Mouse (Mus musculus) lung, embryonic 14.5 days (tissue): ENCODE results near the gene Sh3rf3. TPM values are rescaled to one million over a fixed set of nuclear protein-coding genes. Genes with fewer than 3 reads are reported as not detected.

Experiments used
- ATAC-seq: fragments of 200-750 bp; cut with Nextera tagmentation; 2 replicates; pipeline ENCODE4 v1.8.0; 2017; ENCODE audit warnings: mild to moderate bottlenecking, moderate TSS enrichment, moderate library complexity; ENCODE audit not compliant: insufficient read depth
- DNase-seq: peaks from one replicate; pipeline ENCODE4 v3.0.0-alpha.2; 2015
- H3K27ac ChIP-seq: fragments of 300-500 bp; sonication (generic); 2 replicates; pipeline ENCODE4 v1.5.1; 2014; ENCODE audit warnings: low read depth, mild to moderate bottlenecking, moderate library complexity
- H3K27me3 ChIP-seq: fragments of 300-500 bp; sonication (generic); 2 replicates; pipeline ENCODE4 v1.6.1; 2014; ENCODE audit warnings: low read length, control low read depth; ENCODE audit not compliant: insufficient read depth
- H3K36me3 ChIP-seq: fragments of 300-500 bp; sonication (generic); 2 replicates; pipeline ENCODE4 v1.6.1; 2014; ENCODE audit warnings: control low read depth; ENCODE audit not compliant: insufficient read depth
- H3K4me1 ChIP-seq: fragments of 300-500 bp; sonication (generic); 2 replicates; pipeline ENCODE4 v1.6.1; 2014; ENCODE audit warnings: antibody characterized with exemption, control low read depth; ENCODE audit not compliant: insufficient read depth
- H3K4me2 ChIP-seq: fragments of 300-500 bp; sonication (generic); 2 replicates; pipeline ENCODE4 v1.6.1; 2014; ENCODE audit warnings: mild to moderate bottlenecking
- H3K4me3 ChIP-seq: fragments of 300-500 bp; sonication (generic); 2 replicates; pipeline ENCODE4 v1.5.1; 2014; ENCODE audit warnings: low read depth, low read length
- H3K9ac ChIP-seq: fragments of 300-500 bp; sonication (generic); 2 replicates; pipeline ENCODE4 v1.6.1; 2014
- H3K9me3 ChIP-seq: fragments of 300-500 bp; sonication (generic); 2 replicates; pipeline ENCODE4 v1.6.1; 2016; ENCODE audit warnings: low read depth, low read length, control low read depth
- CTCF ChIP-seq: IDR thresholded peaks from 2 replicates; pipeline ENCODE4 v1.5.1; 2016; ENCODE audit warnings: antibody characterized with exemption, low read depth
- WGBS: fragments of 180-500 bp; shearing (Covaris S2); extraction: QIAGEN DNeasy Blood & Tissue Kit; methylation state at CpG from one replicate; pipeline ENCODE4 v1.1.7; 2014; 5-methylcytosine and 5-hydroxymethylcytosine counted together
- polyA plus RNA-seq: library from polyadenylated mRNA; unstranded; fragments of >200 nt; fragmentation: Nextera tagmentation; extraction: Ambion mirVana; gene quantifications from 2 replicates; pipeline ENCODE4 v1.2.1, GENCODE M21; 2014

Sh3rf3 gene
- polyA plus RNA-seq, 1 experiment from 2014 or later = 3.3 TPM

- Histone ChIP-seq H3K27ac (no peak overlapping the region), H3K36me3 (no peaks in the 10 kb centered on the region), H3K4me3 (no peak overlapping the region), H3K4me1 (no peaks in the 10 kb centered on the region), H3K27me3 (no peaks in the 10 kb centered on the region), H3K4me2 (no peak overlapping the region), H3K9ac (no peak overlapping the region), H3K9me3 (no peaks in the 10 kb centered on the region)
- ATAC-seq (no peak), DNase-seq (no peak)
- 77% methylated on average over 5 of the region's 5 CpGs for WGBS
- no peak for TF ChIP-seq CTCF
These were observed 82.3 kb downstream of the Sh3rf3 start for GRCm38 (mm10) chr10:58895431-58895830.

GRCm38 (mm10) chr10:58897009-58897543 lies 83.9 kb downstream of the Sh3rf3 start:
- Histone ChIP-seq H3K9me3 (no peaks in the 10 kb centered on the region), H3K27ac (no peak overlapping the region), H3K4me2 (no peak overlapping the region), H3K4me1 (no peaks in the 10 kb centered on the region), H3K4me3 (no peak overlapping the region), H3K27me3 (no peaks in the 10 kb centered on the region), H3K36me3 (no peaks in the 10 kb centered on the region), H3K9ac (no peak overlapping the region)
- no peak for TF ChIP-seq CTCF
- no peak for DNase-seq
- ATAC-seq = no peak
- WGBS = 66% methylated on average over 3 of the region's 3 CpGs

- peak; percentile 51 for DNase-seq
- WGBS = 32% methylated on average over 6 of the region's 6 CpGs
- Histone ChIP-seq H3K4me1 (no peaks in the 10 kb centered on the region), H3K4me2 (no peak overlapping the region), H3K27me3 (no peaks in the 10 kb centered on the region), H3K9ac (no peak overlapping the region), H3K9me3 (no peaks in the 10 kb centered on the region), H3K4me3 (no peak overlapping the region), H3K27ac (no peak overlapping the region), H3K36me3 (no peaks in the 10 kb centered on the region)
- peak; percentile 17; the same call in 1 of the 2 replicates for TF ChIP-seq CTCF
- no peak for ATAC-seq
These were observed 92.1 kb downstream of the Sh3rf3 start for GRCm38 (mm10) chr10:58905253-58905652.

- Histone ChIP-seq H3K9me3 (no peaks in the 10 kb centered on the region), H3K9ac (no peak overlapping the region), H3K4me3 (no peak overlapping the region), H3K36me3 (no peaks in the 10 kb centered on the region), H3K4me2 (no peak overlapping the region), H3K27me3 (no peaks in the 10 kb centered on the region), H3K4me1 (no peaks in the 10 kb centered on the region), H3K27ac (no peak overlapping the region)
- ATAC-seq (no peak), DNase-seq (no peak)
- TF ChIP-seq CTCF = no peak
- 51% methylated on average over 5 of the region's 5 CpGs for WGBS
These were observed 93.9 kb downstream of the Sh3rf3 start for GRCm38 (mm10) chr10:58907001-58907443.

GRCm38 (mm10) chr10:58908451-58908850 lies 95.3 kb downstream of the Sh3rf3 start:
- no peak for DNase-seq
- 77% methylated on average over 8 of the region's 8 CpGs for WGBS

GRCm38 (mm10) chr10:58915301-58916245 lies 102.4 kb downstream of the Sh3rf3 start:
- H3K36me3 ChIP-seq = no peaks in the 10 kb centered on the region
- H3K9me3 ChIP-seq = no peaks in the 10 kb centered on the region
- DNase-seq (no peak), ATAC-seq (peak; percentile 49)
- H3K27ac ChIP-seq = no peak overlapping the region
- no peaks in the 10 kb centered on the region for H3K27me3 ChIP-seq
- no peak for TF ChIP-seq CTCF
- H3K9ac ChIP-seq = no peak overlapping the region
- H3K4me2 ChIP-seq = no peak overlapping the region
- 60% methylated on average over 8 of the region's 8 CpGs for WGBS
- no peaks in the 10 kb centered on the region for H3K4me1 ChIP-seq
- H3K4me3 ChIP-seq = no peak overlapping the region

More at GRCm38 (mm10) chr10:58908451-58908850, 95.3 kb downstream of the Sh3rf3 start:
- Histone ChIP-seq H3K9me3 (no peaks in the 10 kb centered on the region), H3K27me3 (no peaks in the 10 kb centered on the region), H3K4me3 (no peak overlapping the region), H3K4me1 (no peaks in the 10 kb centered on the region), H3K36me3 (no peaks in the 10 kb centered on the region), H3K27ac (no peak overlapping the region), H3K9ac (no peak overlapping the region), H3K4me2 (no peak overlapping the region)
- no peak for ATAC-seq
- TF ChIP-seq CTCF = no peak

GRCm38 (mm10) chr10:58921643-58922188 lies 108.6 kb downstream of the Sh3rf3 start:
- no peak overlapping the region for H3K4me2 ChIP-seq
- DNase-seq (no peak), ATAC-seq (no peak)
- no peak overlapping the region for H3K27ac ChIP-seq
- H3K27me3 ChIP-seq = no peaks in the 10 kb centered on the region
- H3K36me3 ChIP-seq = no peaks in the 10 kb centered on the region
- no peak for TF ChIP-seq CTCF
- no peak overlapping the region for H3K4me3 ChIP-seq
- H3K9me3 ChIP-seq = no peaks in the 10 kb centered on the region
- no peaks in the 10 kb centered on the region for H3K4me1 ChIP-seq
- 85% methylated on average over 8 of the region's 8 CpGs for whole genome bisulfite sequencing
- no peak overlapping the region for H3K9ac ChIP-seq
